Mouse (Mus musculus) brain, embryonic 14.5 days (tissue): ENCODE measurements around the gene Trpv5.

Source experiments
- CTCF ChIP-seq: fragments of 200-500 bp; IDR thresholded peaks from 2 replicates; pipeline ENCODE4 v1.5.1; 2012; ENCODE audit warnings: inconsistent platforms, mild to moderate bottlenecking, moderate library complexity, borderline replicate concordance; ENCODE audit not compliant: insufficient read depth, insufficient read length; ENCODE audit errors: extremely low read depth
- POLR2A ChIP-seq: fragments of 200-500 bp; IDR thresholded peaks from 2 replicates; pipeline ENCODE4 v1.6.1; 2012; ENCODE audit warnings: mild to moderate bottlenecking, inconsistent platforms, borderline replicate concordance; ENCODE audit not compliant: poor library complexity, insufficient read depth, insufficient read length, severe bottlenecking; ENCODE audit errors: extremely low read depth

GRCm38 (mm10) chr6:41662320-41662719 lies 18.2 kb downstream of the Trpv5 start:
- TF ChIP-seq CTCF: peak; percentile 25; the same call in 1 of the 2 replicates
- no peak for TF ChIP-seq POLR2A
